Mouse (Mus musculus): ENCODE measurements at regions not wholly inside any gene's neighbourhood (a gene's known extent, or its start where the extent isn't known, plus 50 kb on each side); places are given as distances from the start of the nearest gene placed in this dataset.

GRCm38 (mm10) chr3:21819030-21819429, 257.4 kb upstream of the Tbl1xr1 start:
- Histone ChIP-seq H3K4me2 (replicated peaks) (no peak overlapping the region), H3K27me3 (no peaks in the 10 kb centered on the region), H3K4me1 (replicated peaks) (peaks cover 7% of the 10 kb centered on the region), H3K4me3 (replicated peaks) (no peak overlapping the region), H3K9ac (replicated peaks) (no peak overlapping the region), H3K36me3 (no peaks in the 10 kb centered on the region), H3K27ac (no peak overlapping the region), H3K9me3 (no peaks in the 10 kb centered on the region)
- no peak for ATAC-seq
- 63% methylated on average over 4 of the region's 4 CpGs for WGBS

GRCm38 (mm10) chr3:21820051-21820598, 256.3 kb upstream of the Tbl1xr1 start:
- Histone ChIP-seq H3K4me2 (replicated peaks) (no peak overlapping the region), H3K4me3 (replicated peaks) (no peak overlapping the region), H3K27me3 (no peaks in the 10 kb centered on the region), H3K4me1 (replicated peaks) (peaks cover 15% of the 10 kb centered on the region), H3K27ac (no peak overlapping the region), H3K9ac (replicated peaks) (no peak overlapping the region), H3K36me3 (no peaks in the 10 kb centered on the region), H3K9me3 (no peaks in the 10 kb centered on the region)
- WGBS = 83% methylated on average over 3 of the region's 3 CpGs
- ATAC-seq = no peak

GRCm38 (mm10) chr3:21822675-21823074, 253.8 kb upstream of the Tbl1xr1 start:
- 86% methylated on average over 4 of the region's 4 CpGs for WGBS
- Histone ChIP-seq H3K27me3 (no peaks in the 10 kb centered on the region), H3K36me3 (no peaks in the 10 kb centered on the region), H3K27ac (no peak overlapping the region), H3K9me3 (no peaks in the 10 kb centered on the region), H3K4me1 (replicated peaks) (peaks cover 11% of the 10 kb centered on the region), H3K4me2 (replicated peaks) (no peak overlapping the region), H3K9ac (replicated peaks) (no peak overlapping the region), H3K4me3 (replicated peaks) (no peak overlapping the region)
- no peak for ATAC-seq

- 79% methylated on average over 4 of the region's 4 CpGs for WGBS
- no peak overlapping the region for H3K9ac ChIP-seq (replicated peaks)
- H3K4me3 ChIP-seq (replicated peaks) = no peak overlapping the region
- no peaks in the 10 kb centered on the region for H3K36me3 ChIP-seq
- ATAC-seq = no peak
- H3K27ac ChIP-seq = no peak overlapping the region
- no peak overlapping the region for H3K4me2 ChIP-seq (replicated peaks)
- H3K4me1 ChIP-seq (replicated peaks) = peaks cover 11% of the 10 kb centered on the region
- H3K9me3 ChIP-seq = no peaks in the 10 kb centered on the region
- no peaks in the 10 kb centered on the region for H3K27me3 ChIP-seq
These were observed 253.1 kb upstream of the Tbl1xr1 start for GRCm38 (mm10) chr3:21823331-21823730.

GRCm38 (mm10) chr3:21824101-21824880, 252.2 kb upstream of the Tbl1xr1 start:
- Histone ChIP-seq H3K4me2 (replicated peaks) (0 out of 2 replicates have a peak overlapping the region, but pooled peaks have one; percentile 1), H3K4me3 (replicated peaks) (no peak overlapping the region)

GRCm38 (mm10) chr3:21824913-21825610, 251.4 kb upstream of the Tbl1xr1 start:
- 95% methylated on average over 5 of the region's 5 CpGs for WGBS
- no peak overlapping the region for H3K4me3 ChIP-seq (replicated peaks)
- H3K4me1 ChIP-seq (replicated peaks) = peaks cover 11% of the 10 kb centered on the region
- no peaks in the 10 kb centered on the region for H3K9me3 ChIP-seq
- no peak overlapping the region for H3K4me2 ChIP-seq (replicated peaks)
- H3K36me3 ChIP-seq = no peaks in the 10 kb centered on the region
- no peak overlapping the region for H3K9ac ChIP-seq (replicated peaks)
- H3K27ac ChIP-seq = no peak overlapping the region
- ATAC-seq = no peak
- H3K27me3 ChIP-seq = no peaks in the 10 kb centered on the region

More at GRCm38 (mm10) chr3:21824101-21824880, 252.2 kb upstream of the Tbl1xr1 start:
- no peak overlapping the region; the same call in 1 of the 2 replicates for H3K27ac ChIP-seq
- WGBS = 30% methylated on average over 8 of the region's 8 CpGs
- H3K4me1 ChIP-seq (replicated peaks) = peaks cover 11% of the 10 kb centered on the region
- H3K36me3 ChIP-seq = no peaks in the 10 kb centered on the region
- ATAC-seq = peak; percentile 79
- no peaks in the 10 kb centered on the region for H3K9me3 ChIP-seq
- H3K9ac ChIP-seq (replicated peaks) = 0 out of 2 replicates have a peak overlapping the region, but pooled peaks have one; percentile 19
- no peaks in the 10 kb centered on the region for H3K27me3 ChIP-seq

GRCm38 (mm10) chr3:21827656-21828055, 248.8 kb upstream of the Tbl1xr1 start:
- Histone ChIP-seq H3K27me3 (no peaks in the 10 kb centered on the region), H3K9ac (replicated peaks) (no peak overlapping the region), H3K4me3 (replicated peaks) (no peak overlapping the region), H3K36me3 (no peaks in the 10 kb centered on the region), H3K4me2 (replicated peaks) (no peak overlapping the region), H3K27ac (no peak overlapping the region), H3K4me1 (replicated peaks) (peaks cover 11% of the 10 kb centered on the region), H3K9me3 (no peaks in the 10 kb centered on the region)
- ATAC-seq = no peak

- Histone ChIP-seq H3K4me3 (replicated peaks) (no peak overlapping the region), H3K9me3 (no peaks in the 10 kb centered on the region), H3K27me3 (no peaks in the 10 kb centered on the region), H3K4me2 (replicated peaks) (no peak overlapping the region), H3K9ac (replicated peaks) (no peak overlapping the region), H3K36me3 (no peaks in the 10 kb centered on the region), H3K4me1 (replicated peaks) (no peaks in the 10 kb centered on the region), H3K27ac (no peak overlapping the region)
- WGBS = 96% methylated on average over 12 of the region's 12 CpGs
- ATAC-seq = no peak
These were observed 243.3 kb upstream of the Tbl1xr1 start for GRCm38 (mm10) chr3:21833111-21833510.

- H3K9me3 ChIP-seq = no peaks in the 10 kb centered on the region
- H3K4me1 ChIP-seq (replicated peaks) = no peaks in the 10 kb centered on the region
- no peaks in the 10 kb centered on the region for H3K27me3 ChIP-seq
- no peak overlapping the region for H3K4me3 ChIP-seq (replicated peaks)
- ATAC-seq = no peak
- no peak overlapping the region for H3K27ac ChIP-seq
- H3K4me2 ChIP-seq (replicated peaks) = no peak overlapping the region
- H3K9ac ChIP-seq (replicated peaks) = no peak overlapping the region
- H3K36me3 ChIP-seq = no peaks in the 10 kb centered on the region
- WGBS = 90% methylated on average over 1 of the region's 1 CpGs
These were observed 240.9 kb upstream of the Tbl1xr1 start for GRCm38 (mm10) chr3:21835526-21835925.

- no peak overlapping the region for H3K27ac ChIP-seq
- H3K36me3 ChIP-seq = no peaks in the 10 kb centered on the region
- H3K9ac ChIP-seq (replicated peaks) = no peak overlapping the region
- H3K9me3 ChIP-seq = no peaks in the 10 kb centered on the region
- no peak overlapping the region for H3K4me3 ChIP-seq (replicated peaks)
- peaks cover 9% of the 10 kb centered on the region for H3K4me1 ChIP-seq (replicated peaks)
- H3K4me2 ChIP-seq (replicated peaks) = no peak overlapping the region
- no peaks in the 10 kb centered on the region for H3K27me3 ChIP-seq
- 80% methylated on average over 4 of the region's 4 CpGs for WGBS
- no peak for ATAC-seq
These were observed 239.0 kb upstream of the Tbl1xr1 start for GRCm38 (mm10) chr3:21837297-21837946.

- ATAC-seq = peak; percentile 63; the same call in 1 of the 2 replicates
- H3K36me3 ChIP-seq = no peaks in the 10 kb centered on the region
- H3K9ac ChIP-seq (replicated peaks) = no peak overlapping the region
- no peak overlapping the region for H3K4me2 ChIP-seq (replicated peaks)
- 29% methylated on average over 5 of the region's 5 CpGs for WGBS
- no peak overlapping the region for H3K4me3 ChIP-seq (replicated peaks)
- H3K27ac ChIP-seq = no peak overlapping the region
- no peaks in the 10 kb centered on the region for H3K27me3 ChIP-seq
- H3K4me1 ChIP-seq (replicated peaks) = peaks cover 9% of the 10 kb centered on the region
- H3K9me3 ChIP-seq = no peaks in the 10 kb centered on the region
These were observed 235.5 kb upstream of the Tbl1xr1 start for GRCm38 (mm10) chr3:21840751-21841488.
